Mouse (Mus musculus) lung, embryonic 14.5 days (tissue): ENCODE results near the gene Csta1. TPM values are rescaled to one million over a fixed set of nuclear protein-coding genes. Genes with fewer than 3 reads are reported as not detected.
"Not testable (repeated sequence)": the region's sequence is repeated elsewhere in the genome, so short reads cannot be mapped to it uniquely, and the experiment has no call there.

Experiments used
- ATAC-seq: fragments of 200-750 bp; cut with Nextera tagmentation; 2 replicates; pipeline ENCODE4 v1.8.0; 2017; ENCODE audit warnings: mild to moderate bottlenecking, moderate TSS enrichment, moderate library complexity; ENCODE audit not compliant: insufficient read depth
- DNase-seq: peaks from one replicate; pipeline ENCODE4 v3.0.0-alpha.2; 2015
- H3K27ac ChIP-seq: fragments of 300-500 bp; sonication (generic); 2 replicates; pipeline ENCODE4 v1.5.1; 2014; ENCODE audit warnings: low read depth, mild to moderate bottlenecking, moderate library complexity
- H3K27me3 ChIP-seq: fragments of 300-500 bp; sonication (generic); 2 replicates; pipeline ENCODE4 v1.6.1; 2014; ENCODE audit warnings: low read length, control low read depth; ENCODE audit not compliant: insufficient read depth
- H3K36me3 ChIP-seq: fragments of 300-500 bp; sonication (generic); 2 replicates; pipeline ENCODE4 v1.6.1; 2014; ENCODE audit warnings: control low read depth; ENCODE audit not compliant: insufficient read depth
- H3K4me1 ChIP-seq: fragments of 300-500 bp; sonication (generic); 2 replicates; pipeline ENCODE4 v1.6.1; 2014; ENCODE audit warnings: antibody characterized with exemption, control low read depth; ENCODE audit not compliant: insufficient read depth
- H3K4me2 ChIP-seq: fragments of 300-500 bp; sonication (generic); 2 replicates; pipeline ENCODE4 v1.6.1; 2014; ENCODE audit warnings: mild to moderate bottlenecking
- H3K4me3 ChIP-seq: fragments of 300-500 bp; sonication (generic); 2 replicates; pipeline ENCODE4 v1.5.1; 2014; ENCODE audit warnings: low read depth, low read length
- H3K9ac ChIP-seq: fragments of 300-500 bp; sonication (generic); 2 replicates; pipeline ENCODE4 v1.6.1; 2014
- H3K9me3 ChIP-seq: fragments of 300-500 bp; sonication (generic); 2 replicates; pipeline ENCODE4 v1.6.1; 2016; ENCODE audit warnings: low read depth, low read length, control low read depth
- CTCF ChIP-seq: IDR thresholded peaks from 2 replicates; pipeline ENCODE4 v1.5.1; 2016; ENCODE audit warnings: antibody characterized with exemption, low read depth
- WGBS: fragments of 180-500 bp; shearing (Covaris S2); extraction: QIAGEN DNeasy Blood & Tissue Kit; methylation state at CpG from one replicate; pipeline ENCODE4 v1.1.7; 2014; 5-methylcytosine and 5-hydroxymethylcytosine counted together
- polyA plus RNA-seq: library from polyadenylated mRNA; unstranded; fragments of >200 nt; fragmentation: Nextera tagmentation; extraction: Ambion mirVana; gene quantifications from 2 replicates; pipeline ENCODE4 v1.2.1, GENCODE M21; 2014

Gene Csta1
- polyA plus RNA-seq, 1 experiment from 2014 or later = not detected

GRCm38 (mm10) chr16:36102211-36102610 lies 28.8 kb downstream of the Csta1 start:
- no peak overlapping the region for H3K9ac ChIP-seq
- no peak overlapping the region for H3K27ac ChIP-seq
- no peak overlapping the region for H3K4me3 ChIP-seq
- no peak for TF ChIP-seq CTCF
- WGBS = 69% methylated on average over 1 of the region's 1 CpGs
- no peaks in the 10 kb centered on the region for H3K4me1 ChIP-seq
- H3K9me3 ChIP-seq = peaks cover 4% of the 10 kb centered on the region; the same call in 1 of the 2 replicates
- no peaks in the 10 kb centered on the region for H3K36me3 ChIP-seq
- ATAC-seq = no peak
- H3K4me2 ChIP-seq = no peak overlapping the region
- H3K27me3 ChIP-seq = no peaks in the 10 kb centered on the region
- no peak for DNase-seq

GRCm38 (mm10) chr16:36101526-36101925 lies 29.5 kb downstream of the Csta1 start:
- H3K4me2 ChIP-seq = no peak overlapping the region
- no peak overlapping the region for H3K27ac ChIP-seq
- DNase-seq (no peak), ATAC-seq (no peak)
- H3K9ac ChIP-seq = no peak overlapping the region
- H3K27me3 ChIP-seq = no peaks in the 10 kb centered on the region
- H3K4me1 ChIP-seq = no peaks in the 10 kb centered on the region
- peaks cover 4% of the 10 kb centered on the region; the same call in 1 of the 2 replicates for H3K9me3 ChIP-seq
- no peak overlapping the region for H3K4me3 ChIP-seq
- H3K36me3 ChIP-seq = no peaks in the 10 kb centered on the region
- no peak for TF ChIP-seq CTCF
- WGBS = 59% methylated on average over 1 of the region's 1 CpGs

GRCm38 (mm10) chr16:36097813-36098499 lies 33.1 kb downstream of the Csta1 start:
- 88% methylated on average over 12 of the region's 12 CpGs for WGBS
- not testable (repeated sequence) for H3K4me1 ChIP-seq, ATAC-seq, H3K9me3 ChIP-seq, H3K27ac ChIP-seq, H3K9ac ChIP-seq, DNase-seq, H3K27me3 ChIP-seq, H3K4me2 ChIP-seq, H3K36me3 ChIP-seq, H3K4me3 ChIP-seq

- Histone ChIP-seq H3K27me3 (no peaks in the 10 kb centered on the region), H3K4me2 (no peak overlapping the region), H3K27ac (no peak overlapping the region), H3K4me1 (no peaks in the 10 kb centered on the region), H3K36me3 (peaks cover 25% of the 10 kb centered on the region; the same call in 1 of the 2 replicates), H3K4me3 (no peak overlapping the region), H3K9ac (no peak overlapping the region), H3K9me3 (no peaks in the 10 kb centered on the region)
- ATAC-seq (no peak), DNase-seq (no peak)
- WGBS = 82% methylated on average over 3 of the region's 3 CpGs
- TF ChIP-seq CTCF = no peak
These were observed 37.0 kb downstream of the Csta1 start for GRCm38 (mm10) chr16:36094079-36094478.

GRCm38 (mm10) chr16:36090785-36091509 lies 40.1 kb downstream of the Csta1 start:
- ATAC-seq (no peak), DNase-seq (no peak)
- peaks cover 50% of the 10 kb centered on the region for H3K36me3 ChIP-seq
- no peak for TF ChIP-seq CTCF
- H3K4me1 ChIP-seq = no peaks in the 10 kb centered on the region
- H3K9me3 ChIP-seq = no peaks in the 10 kb centered on the region
- H3K27me3 ChIP-seq = no peaks in the 10 kb centered on the region
- H3K9ac ChIP-seq = no peak overlapping the region
- no peak overlapping the region for H3K4me3 ChIP-seq
- no peak overlapping the region for H3K27ac ChIP-seq
- 91% methylated on average over 11 of the region's 11 CpGs for WGBS
- H3K4me2 ChIP-seq = no peak overlapping the region

- TF ChIP-seq CTCF = no peak
- ATAC-seq (no peak), DNase-seq (no peak)
- Histone ChIP-seq H3K9ac (no peak overlapping the region), H3K4me3 (no peak overlapping the region), H3K27ac (no peak overlapping the region), H3K27me3 (no peaks in the 10 kb centered on the region), H3K4me2 (no peak overlapping the region), H3K4me1 (no peaks in the 10 kb centered on the region), H3K9me3 (no peaks in the 10 kb centered on the region), H3K36me3 (peaks cover 58% of the 10 kb centered on the region)
- WGBS = 81% methylated on average over 8 of the region's 8 CpGs
These were observed 41.0 kb downstream of the Csta1 start for GRCm38 (mm10) chr16:36089850-36090616.

GRCm38 (mm10) chr16:36089065-36089464 lies 42.0 kb downstream of the Csta1 start:
- H3K27ac ChIP-seq = no peak overlapping the region
- H3K27me3 ChIP-seq = no peaks in the 10 kb centered on the region
- H3K36me3 ChIP-seq = peaks cover 64% of the 10 kb centered on the region
- H3K9me3 ChIP-seq = no peaks in the 10 kb centered on the region
- TF ChIP-seq CTCF = no peak
- no peak for DNase-seq
- WGBS = 86% methylated on average over 7 of the region's 7 CpGs
- no peak overlapping the region for H3K4me3 ChIP-seq
- no peaks in the 10 kb centered on the region for H3K4me1 ChIP-seq
- ATAC-seq = no peak
- H3K9ac ChIP-seq = no peak overlapping the region
- no peak overlapping the region for H3K4me2 ChIP-seq
